Mouse (Mus musculus): ENCODE measurements around the gene Hgd. TPM values are rescaled to one million over a fixed set of nuclear protein-coding genes. Genes with fewer than 3 reads are reported as not detected.

The Hgd gene
- 10 to 100 TPM; 20.0 to 33.9 TPM for total RNA-seq (2021)
- long read RNA-seq, experiment 1, transcript Hgd-203 (14 exons, 1,702 nt): major isoform, 43 of 58 reads
- long read RNA-seq, experiment 1, partial matches to known transcripts: 11 of 58 reads
- long read RNA-seq, experiment 1, other reads (novel, unspliced or antisense): 4 of 58 reads
- long read RNA-seq, experiment 2, partial matches to known transcripts: 1 of 4 reads
- long read RNA-seq, experiment 2, other reads (novel, unspliced or antisense): 2 of 4 reads

GRCm38 (mm10) chr16:37579994-37580393 is at the start of gene Hgd:
Gene Hgd (plus strand): TSS chr16:37580153.
- DNase-seq: no peak

GRCm38 (mm10) chr16:37530170-37530569 is 49.8 kb upstream of the Hgd start:
- peak; percentile 19 for DNase-seq

GRCm38 (mm10) chr16:37532046-37532445 is 47.9 kb upstream of the Hgd start:
- no peak for DNase-seq

- DNase-seq: no peak
Observed at GRCm38 (mm10) chr16:37533369-37534068, 46.4 kb upstream of the Hgd start.

GRCm38 (mm10) chr16:37539240-37539610 is 40.7 kb upstream of the Hgd start:
- DNase-seq: no peak

- peak; percentile 97 for DNase-seq
Observed at GRCm38 (mm10) chr16:37539611-37540580, 40.1 kb upstream of the Hgd start, which contains the start of the genes Gtf2e1 and Rabl3. Gene Gtf2e1 (minus strand): TSS chr16:37539789. Gene Rabl3 (plus strand): TSS chr16:37539885.

- peak; percentile 4 for DNase-seq
Observed at GRCm38 (mm10) chr16:37540776-37541175, 39.2 kb upstream of the Hgd start.

GRCm38 (mm10) chr16:37546312-37546711 is 33.6 kb upstream of the Hgd start:
- no peak for DNase-seq

GRCm38 (mm10) chr16:37550266-37550665 is 29.7 kb upstream of the Hgd start:
- DNase-seq: no peak

- DNase-seq: no peak
Observed at GRCm38 (mm10) chr16:37550981-37551380, 29.0 kb upstream of the Hgd start.

- DNase-seq: no peak
Observed at GRCm38 (mm10) chr16:37552824-37553223, 27.1 kb upstream of the Hgd start.

- DNase-seq: no peak
Observed at GRCm38 (mm10) chr16:37562414-37562813, 17.5 kb upstream of the Hgd start.

GRCm38 (mm10) chr16:37562961-37563360 is 17.0 kb upstream of the Hgd start:
- DNase-seq: no peak

GRCm38 (mm10) chr16:37565117-37565516 is 14.8 kb upstream of the Hgd start:
- DNase-seq: no peak

GRCm38 (mm10) chr16:37566107-37566506 is 13.8 kb upstream of the Hgd start:
- no peak for DNase-seq

- DNase-seq: no peak
Observed at GRCm38 (mm10) chr16:37567113-37568050, 12.6 kb upstream of the Hgd start.

- DNase-seq: no peak
Observed at GRCm38 (mm10) chr16:37571554-37571953, 8.4 kb upstream of the Hgd start.

GRCm38 (mm10) chr16:37572117-37572754 is 7.7 kb upstream of the Hgd start:
- DNase-seq: no peak

GRCm38 (mm10) chr16:37573061-37573460 is 6.9 kb upstream of the Hgd start:
- DNase-seq: no peak

GRCm38 (mm10) chr16:37575325-37575724 is 4.6 kb upstream of the Hgd start:
- no peak for DNase-seq

GRCm38 (mm10) chr16:37579591-37579990 is 362 bp upstream of the Hgd start:
- DNase-seq: no peak

Data from adrenal gland, postnatal 10 days (tissue).